Mouse (Mus musculus): ENCODE measurements around the gene Nrde2. TPM values are rescaled to one million over a fixed set of nuclear protein-coding genes. Genes with fewer than 3 reads are reported as not detected.

Gene Nrde2
- 7.9 and 9.0 TPM in 2 replicates for polyA plus RNA-seq (2015; fragmentation: Nextera tagmentation; extraction: Ambion mirVana)

DNA sequence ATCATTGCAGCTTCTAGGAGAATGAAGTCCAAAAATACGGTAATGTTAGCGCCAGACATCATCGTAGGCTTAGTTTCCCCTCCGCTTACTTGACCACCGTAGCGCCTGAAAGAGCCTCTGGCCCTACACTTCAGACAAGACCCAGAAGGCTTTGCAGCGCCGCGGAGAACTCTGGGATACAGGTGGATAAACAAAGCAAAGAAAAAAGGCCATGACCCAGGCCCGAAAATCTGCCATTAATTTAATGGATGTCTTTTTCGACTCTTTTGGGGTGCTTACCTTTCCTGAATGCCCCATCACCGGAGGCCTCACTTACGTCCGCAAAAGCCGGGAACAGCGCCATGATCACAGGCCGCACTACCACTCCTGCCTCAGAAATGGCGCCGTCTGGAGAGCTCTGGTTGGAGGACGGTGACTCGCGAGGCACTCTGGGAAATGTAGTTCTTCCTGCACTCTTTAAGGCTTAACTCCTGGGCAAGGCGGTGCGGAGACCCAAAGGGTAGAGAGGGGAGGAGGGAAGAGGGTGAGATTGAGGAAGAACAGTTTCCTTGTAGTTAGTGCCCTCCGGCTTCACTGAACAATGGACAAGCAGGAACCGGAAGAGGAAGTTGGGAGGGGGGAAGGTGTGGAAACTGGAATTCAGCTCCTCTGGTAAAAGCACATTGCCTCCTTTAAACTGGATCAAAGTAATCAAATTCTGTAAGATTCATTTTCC is at the start of gene Nrde2:
TSS of gene Nrde2 (minus strand) at position 393 of the 715 bp plus-strand sequence.
- Histone ChIP-seq H3K4me1 (ENCODE audit: control insufficient read depth, insufficient read depth, low read length) (0 out of 2 replicates have a peak, but pooled peaks cover 3% of the 10 kb centered on the region), H3K27me3 (replicated peaks; ENCODE audit: control insufficient read depth, insufficient read depth, low read length) (no peaks in the 10 kb centered on the region), H3K9ac (ENCODE audit: low read depth, low read length) (peak within 1 kb of the TSS; percentile 63), H3K4me3 (ENCODE audit: low read length) (peak within 1 kb of the TSS; percentile 56), H3K36me3 (ENCODE audit: control insufficient read depth, insufficient read depth, low read length) (no peaks in the 10 kb centered on the region), H3K9me3 (ENCODE audit: control insufficient read depth, low read length) (no peaks in the 10 kb centered on the region), H3K4me2 (ENCODE audit: low read depth, low read length) (peak within 1 kb of the TSS; percentile 59), H3K27ac (ENCODE audit: low read length) (peak within 1 kb of the TSS; percentile 4; the same call in 1 of the 2 replicates)
- peak; percentile 100 for ATAC-seq
- WGBS = under 1% methylated on average over 26 of the region's 26 CpGs

- H3K4me2 ChIP-seq (ENCODE audit: low read depth, low read length) = no peak overlapping the region
- no peak overlapping the region for H3K27ac ChIP-seq (ENCODE audit: low read length)
- H3K9ac ChIP-seq (ENCODE audit: low read depth, low read length) = no peak overlapping the region
- peaks cover 29% of the 10 kb centered on the region for H3K36me3 ChIP-seq (ENCODE audit: control insufficient read depth, insufficient read depth, low read length)
- no peak for ATAC-seq
- H3K4me3 ChIP-seq (ENCODE audit: low read length) = no peak overlapping the region
- peaks cover 22% of the 10 kb centered on the region for H3K4me1 ChIP-seq (ENCODE audit: control insufficient read depth, insufficient read depth, low read length)
- no peaks in the 10 kb centered on the region for H3K9me3 ChIP-seq (ENCODE audit: control insufficient read depth, low read length)
- no peaks in the 10 kb centered on the region for H3K27me3 ChIP-seq (replicated peaks; ENCODE audit: control insufficient read depth, insufficient read depth, low read length)
- WGBS = 88% methylated on average over 5 of the region's 5 CpGs
Observed at GRCm38 (mm10) chr12:100206926-100207325, 47.5 kb upstream of the Nrde2 start.

DNA sequence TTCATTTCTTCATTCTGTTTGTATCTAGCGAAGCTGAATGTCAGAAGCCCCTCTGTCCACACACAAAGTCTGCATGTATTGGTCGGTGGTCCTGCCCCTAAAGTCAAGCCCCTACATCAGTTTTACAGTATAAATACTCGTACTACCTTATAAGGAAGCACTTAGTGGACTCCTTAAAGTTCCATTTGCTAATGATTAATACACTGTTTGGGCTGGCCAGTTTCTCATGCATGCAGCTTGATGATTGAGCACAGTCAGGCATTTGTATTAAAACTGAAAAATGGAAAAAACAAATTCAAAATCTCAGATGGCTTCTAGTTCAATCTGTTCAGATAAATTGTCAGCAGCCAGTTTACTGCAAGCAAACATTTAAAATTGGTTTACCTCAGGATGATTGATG is 47.1 kb upstream of the Nrde2 start:
- peaks cover 29% of the 10 kb centered on the region for H3K36me3 ChIP-seq (ENCODE audit: control insufficient read depth, insufficient read depth, low read length)
- no peaks in the 10 kb centered on the region for H3K9me3 ChIP-seq (ENCODE audit: control insufficient read depth, low read length)
- H3K4me1 ChIP-seq (ENCODE audit: control insufficient read depth, insufficient read depth, low read length) = peaks cover 19% of the 10 kb centered on the region
- no peak overlapping the region for H3K9ac ChIP-seq (ENCODE audit: low read depth, low read length)
- ATAC-seq = no peak
- no peak overlapping the region for H3K4me2 ChIP-seq (ENCODE audit: low read depth, low read length)
- no peak overlapping the region for H3K27ac ChIP-seq (ENCODE audit: low read length)
- H3K4me3 ChIP-seq (ENCODE audit: low read length) = no peak overlapping the region
- H3K27me3 ChIP-seq (replicated peaks; ENCODE audit: control insufficient read depth, insufficient read depth, low read length) = no peaks in the 10 kb centered on the region
- 68% methylated on average over 3 of the region's 3 CpGs for WGBS

GRCm38 (mm10) chr12:100205156-100205555 is 45.7 kb upstream of the Nrde2 start:
- Histone ChIP-seq H3K27me3 (replicated peaks; ENCODE audit: control insufficient read depth, insufficient read depth, low read length) (no peaks in the 10 kb centered on the region), H3K4me1 (ENCODE audit: control insufficient read depth, insufficient read depth, low read length) (peaks cover 9% of the 10 kb centered on the region), H3K9ac (ENCODE audit: low read depth, low read length) (no peak overlapping the region), H3K36me3 (ENCODE audit: control insufficient read depth, insufficient read depth, low read length) (peaks cover 29% of the 10 kb centered on the region), H3K9me3 (ENCODE audit: control insufficient read depth, low read length) (no peaks in the 10 kb centered on the region), H3K4me3 (ENCODE audit: low read length) (no peak overlapping the region), H3K27ac (ENCODE audit: low read length) (no peak overlapping the region), H3K4me2 (ENCODE audit: low read depth, low read length) (no peak overlapping the region)
- ATAC-seq = no peak
- WGBS = 91% methylated on average over 8 of the region's 8 CpGs

DNA sequence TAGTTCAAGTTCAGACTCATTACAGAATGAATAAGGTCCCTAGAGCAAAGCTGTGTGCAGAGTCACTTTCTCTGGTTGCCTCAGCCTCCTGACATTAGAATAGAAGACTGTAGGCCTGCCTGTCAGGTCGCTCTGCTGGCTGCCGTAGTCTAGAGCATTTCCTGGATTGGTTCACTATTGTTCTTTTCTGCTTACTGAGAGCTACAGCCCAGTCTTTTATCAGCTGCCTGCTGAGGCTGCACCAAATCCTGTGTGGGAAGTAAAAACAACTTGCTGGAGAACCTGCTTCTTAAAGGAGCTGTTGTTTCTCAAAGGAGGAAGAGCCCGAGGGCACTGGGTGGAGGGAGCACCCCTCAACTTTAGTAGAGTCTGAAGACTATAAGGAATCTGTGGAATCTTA is 44.3 kb upstream of the Nrde2 start:
- ATAC-seq = no peak
- no peak overlapping the region for H3K4me2 ChIP-seq (ENCODE audit: low read depth, low read length)
- peaks cover 9% of the 10 kb centered on the region for H3K4me1 ChIP-seq (ENCODE audit: control insufficient read depth, insufficient read depth, low read length)
- no peak overlapping the region for H3K27ac ChIP-seq (ENCODE audit: low read length)
- 68% methylated on average over 3 of the region's 3 CpGs for WGBS
- H3K9ac ChIP-seq (ENCODE audit: low read depth, low read length) = no peak overlapping the region
- H3K4me3 ChIP-seq (ENCODE audit: low read length) = no peak overlapping the region
- peaks cover 29% of the 10 kb centered on the region for H3K36me3 ChIP-seq (ENCODE audit: control insufficient read depth, insufficient read depth, low read length)
- no peaks in the 10 kb centered on the region for H3K27me3 ChIP-seq (replicated peaks; ENCODE audit: control insufficient read depth, insufficient read depth, low read length)
- no peaks in the 10 kb centered on the region for H3K9me3 ChIP-seq (ENCODE audit: control insufficient read depth, low read length)

DNA sequence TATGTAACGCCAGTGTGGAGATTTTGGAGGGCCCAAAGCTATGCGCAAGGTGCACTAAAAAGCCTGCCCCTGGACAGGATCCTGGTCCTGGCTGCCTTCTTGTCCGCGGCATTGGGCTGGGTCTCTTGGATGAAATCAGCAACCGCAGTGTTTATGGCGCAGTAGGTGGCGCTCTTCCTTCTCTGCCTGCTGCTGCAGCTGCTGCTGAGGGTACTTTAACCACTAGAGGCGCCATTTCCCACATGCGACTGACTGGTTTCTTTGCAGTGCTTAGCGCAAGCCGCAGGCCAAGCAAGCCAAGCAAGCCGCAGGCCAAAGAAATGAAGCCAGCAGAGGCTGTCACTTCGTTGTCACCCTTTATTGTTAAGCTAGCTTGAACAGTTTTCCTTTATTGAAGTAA is 42.4 kb upstream of the Nrde2 start:
- peak; percentile 27 for ATAC-seq
- WGBS = under 1% methylated on average over 13 of the region's 13 CpGs
- H3K27ac ChIP-seq (ENCODE audit: low read length) = 0 out of 2 replicates have a peak overlapping the region, but pooled peaks have one; percentile 29

DNA sequence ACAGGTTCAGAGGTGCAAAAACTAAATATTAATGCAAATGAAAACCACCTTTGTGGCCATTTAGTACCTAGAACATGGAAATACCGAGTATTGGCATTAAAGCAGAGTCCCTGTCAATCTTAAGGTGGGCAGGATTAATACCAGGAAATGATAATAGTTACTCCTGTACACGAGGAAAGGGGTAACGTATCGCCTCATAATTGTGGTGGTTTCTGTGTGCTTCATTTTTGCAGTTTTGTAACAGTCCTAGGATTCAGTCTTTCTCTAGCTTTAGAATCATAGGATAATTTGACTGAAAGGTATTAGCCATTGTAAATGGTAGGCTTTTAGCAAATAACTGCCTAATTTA is 41.9 kb upstream of the Nrde2 start:
- H3K27ac ChIP-seq (ENCODE audit: low read length) = peak overlapping the region; percentile 93
- H3K4me1 ChIP-seq (ENCODE audit: control insufficient read depth, insufficient read depth, low read length) = peaks cover 11% of the 10 kb centered on the region
- peaks cover 26% of the 10 kb centered on the region for H3K36me3 ChIP-seq (ENCODE audit: control insufficient read depth, insufficient read depth, low read length)
- peak overlapping the region; percentile 98 for H3K4me3 ChIP-seq (ENCODE audit: low read length)
- 28% methylated on average over 4 of the region's 4 CpGs for WGBS
- H3K27me3 ChIP-seq (replicated peaks; ENCODE audit: control insufficient read depth, insufficient read depth, low read length) = no peaks in the 10 kb centered on the region
- peak overlapping the region; percentile 96 for H3K9ac ChIP-seq (ENCODE audit: low read depth, low read length)
- H3K4me2 ChIP-seq (ENCODE audit: low read depth, low read length) = peak overlapping the region; percentile 68
- ATAC-seq = no peak
- no peaks in the 10 kb centered on the region for H3K9me3 ChIP-seq (ENCODE audit: control insufficient read depth, low read length)

More for the DNA sequence above, 42.4 kb upstream of the Nrde2 start:
- H3K36me3 ChIP-seq (ENCODE audit: control insufficient read depth, insufficient read depth, low read length) = peaks cover 27% of the 10 kb centered on the region
- no peaks in the 10 kb centered on the region for H3K27me3 ChIP-seq (replicated peaks; ENCODE audit: control insufficient read depth, insufficient read depth, low read length)
- H3K9me3 ChIP-seq (ENCODE audit: control insufficient read depth, low read length) = no peaks in the 10 kb centered on the region
- peak overlapping the region; percentile 68 for H3K4me2 ChIP-seq (ENCODE audit: low read depth, low read length)
- H3K4me3 ChIP-seq (ENCODE audit: low read length) = peak overlapping the region; percentile 98
- 0 out of 2 replicates have a peak overlapping the region, but pooled peaks have one; percentile 55 for H3K9ac ChIP-seq (ENCODE audit: low read depth, low read length)
- H3K4me1 ChIP-seq (ENCODE audit: control insufficient read depth, insufficient read depth, low read length) = peaks cover 11% of the 10 kb centered on the region

DNA sequence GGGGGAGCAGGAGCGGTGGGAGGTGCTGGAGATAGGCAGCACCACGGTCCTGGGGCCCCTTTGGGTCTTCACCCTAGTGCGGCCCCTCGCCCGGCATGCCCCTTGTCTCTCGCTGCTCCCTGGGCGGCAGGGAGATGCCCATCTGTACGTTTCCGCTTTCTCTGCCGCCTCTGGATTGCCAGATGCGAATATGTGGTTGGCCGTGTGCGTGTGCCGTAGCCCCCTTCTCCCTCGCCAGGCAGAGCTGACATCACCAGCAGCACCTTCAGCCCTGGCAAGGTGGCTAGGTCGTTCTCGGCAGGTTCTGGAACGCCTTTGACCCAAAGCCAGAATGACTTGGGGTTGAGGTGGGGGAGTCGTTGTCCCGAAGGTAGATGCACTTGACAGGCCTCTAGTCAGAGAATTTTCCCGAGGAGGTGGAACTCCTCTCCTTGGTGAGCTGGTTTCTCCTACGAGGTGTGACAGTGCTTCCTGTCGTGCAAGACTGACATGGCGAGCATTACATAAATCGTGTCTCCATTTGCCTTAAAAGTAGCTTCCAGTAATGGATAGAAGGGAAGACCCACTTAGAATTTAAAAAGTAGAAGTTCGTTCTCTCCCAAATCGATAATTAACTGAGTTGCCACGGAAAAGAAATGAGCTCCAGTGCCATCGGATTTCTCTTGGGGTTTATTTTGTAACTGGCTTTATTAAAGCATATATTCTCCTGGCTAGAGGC is 41.4 kb upstream of the Nrde2 start:
- no peaks in the 10 kb centered on the region for H3K27me3 ChIP-seq (replicated peaks; ENCODE audit: control insufficient read depth, insufficient read depth, low read length)
- H3K9ac ChIP-seq (ENCODE audit: low read depth, low read length) = peak overlapping the region; percentile 96
- H3K27ac ChIP-seq (ENCODE audit: low read length) = peak overlapping the region; percentile 93
- peaks cover 23% of the 10 kb centered on the region for H3K36me3 ChIP-seq (ENCODE audit: control insufficient read depth, insufficient read depth, low read length)
- ATAC-seq = peak; percentile 13
- H3K4me2 ChIP-seq (ENCODE audit: low read depth, low read length) = peak overlapping the region; percentile 68
- H3K4me1 ChIP-seq (ENCODE audit: control insufficient read depth, insufficient read depth, low read length) = peaks cover 11% of the 10 kb centered on the region
- WGBS = 5% methylated on average over 27 of the region's 29 CpGs
- peak overlapping the region; percentile 98 for H3K4me3 ChIP-seq (ENCODE audit: low read length)
- no peaks in the 10 kb centered on the region for H3K9me3 ChIP-seq (ENCODE audit: control insufficient read depth, low read length)

DNA sequence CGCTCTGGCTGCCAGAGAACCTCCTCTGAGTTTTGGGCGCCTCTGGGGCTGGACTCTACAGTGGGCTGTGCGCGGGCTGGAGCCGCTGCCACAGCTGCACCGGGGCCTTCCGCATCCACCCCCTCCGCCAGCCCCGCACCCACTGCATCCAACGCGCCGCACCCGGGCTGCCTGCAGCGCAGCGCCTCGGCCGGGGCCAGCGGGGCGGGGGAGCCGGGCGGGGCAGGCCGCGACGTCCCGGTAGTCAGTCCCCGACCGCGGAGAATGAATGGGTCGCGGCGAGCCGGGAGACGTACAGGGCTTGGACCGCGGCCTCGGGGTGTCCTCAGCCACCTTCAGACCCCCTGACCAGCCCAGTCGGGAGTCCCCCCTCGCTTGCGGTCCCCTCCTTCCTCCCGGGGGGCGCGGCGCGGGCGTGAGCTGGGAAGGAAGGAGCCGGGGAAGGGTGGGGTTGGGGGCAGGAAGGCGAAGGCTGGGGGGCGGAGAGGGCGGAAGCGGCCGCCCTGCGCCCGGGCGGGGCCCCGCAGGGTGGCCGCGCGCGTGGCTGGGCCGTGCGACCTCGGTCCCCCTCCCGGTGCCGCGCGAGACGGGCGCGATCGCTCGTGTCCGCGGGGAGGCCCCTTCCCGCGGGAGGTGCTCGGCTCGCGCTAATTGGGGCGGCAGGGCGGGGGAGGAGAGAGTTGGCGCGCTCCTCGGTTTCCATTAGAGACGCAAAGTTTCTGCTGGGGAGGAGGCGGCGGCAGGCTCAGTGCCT is 40.6 kb upstream of the Nrde2 start:
- Histone ChIP-seq H3K4me3 (ENCODE audit: low read length) (peak overlapping the region; percentile 98), H3K27ac (ENCODE audit: low read length) (peak overlapping the region; percentile 93), H3K4me2 (ENCODE audit: low read depth, low read length) (peak overlapping the region; percentile 68), H3K9ac (ENCODE audit: low read depth, low read length) (peak overlapping the region; percentile 96), H3K36me3 (ENCODE audit: control insufficient read depth, insufficient read depth, low read length) (peaks cover 17% of the 10 kb centered on the region; the same call in 1 of the 2 replicates), H3K9me3 (ENCODE audit: control insufficient read depth, low read length) (no peaks in the 10 kb centered on the region), H3K4me1 (ENCODE audit: control insufficient read depth, insufficient read depth, low read length) (peaks cover 11% of the 10 kb centered on the region), H3K27me3 (replicated peaks; ENCODE audit: control insufficient read depth, insufficient read depth, low read length) (no peaks in the 10 kb centered on the region)
- under 1% methylated on average over 66 of the region's 86 CpGs for WGBS
- peak; percentile 78 for ATAC-seq
